Mouse (Mus musculus): Measurements from ENCODE around the gene Art2b.
A peak's percentile ranks its signal among the peaks of the same experiment; 100 is the strongest.
"Not testable (repeated sequence)": the region's sequence is repeated elsewhere in the genome, so short reads cannot be mapped to it uniquely, and the experiment has no call there.

The Art2b gene

GRCm38 (mm10) chr7:101585408-101585807, at the start of gene Art2b:
Art2b (minus strand) TSS chr7:101585600.
- DNase-seq (ENCODE audit: low read depth, low spot score) = no peak

DNA sequence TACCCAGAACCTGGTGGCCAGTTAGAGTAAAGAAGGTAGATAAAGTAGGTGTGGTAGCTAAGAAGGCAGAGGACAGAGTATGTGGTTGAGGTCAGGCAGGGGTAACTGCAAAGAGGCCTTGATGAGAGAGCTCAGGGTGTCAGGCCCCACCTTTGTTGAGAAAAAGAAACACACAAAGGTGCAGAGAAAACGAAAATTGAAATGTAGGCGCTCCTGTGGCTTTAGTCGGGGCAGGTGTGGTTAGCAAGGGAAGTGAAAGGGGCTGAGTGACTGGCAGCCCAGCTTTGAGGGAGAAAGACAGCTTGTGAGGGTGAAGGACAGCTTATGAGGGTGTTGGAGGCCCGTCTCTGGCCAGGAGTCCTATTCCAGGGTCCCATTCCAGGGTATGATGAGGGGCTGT, 49.1 kb upstream of the Art2b start:
- no peak for DNase-seq (ENCODE audit: low read depth, low spot score)

- DNase-seq (ENCODE audit: low read depth, low spot score) = no peak
Observed at GRCm38 (mm10) chr7:101633629-101634177, 48.3 kb upstream of the Art2b start.

DNA sequence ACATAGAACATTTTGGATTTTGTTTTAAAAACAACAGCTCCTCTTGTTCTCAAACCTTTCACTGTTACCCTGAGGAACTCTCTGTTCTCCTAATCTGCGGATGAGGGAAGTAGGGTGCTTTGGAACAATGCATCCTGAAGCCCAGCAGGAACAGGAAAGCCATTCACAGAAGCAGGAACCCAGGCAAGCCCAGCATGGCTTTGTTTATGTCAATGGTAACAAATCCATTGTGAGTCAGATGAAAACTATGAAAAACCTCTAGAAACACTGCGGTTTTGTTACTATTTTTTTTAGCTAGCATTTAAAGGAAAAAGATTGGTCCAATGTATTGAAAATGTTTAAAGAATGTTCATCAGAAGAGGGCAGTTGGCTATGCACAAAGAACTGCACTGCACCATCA, 43.1 kb upstream of the Art2b start:
- peak; percentile 70 for DNase-seq (ENCODE audit: low read depth, low spot score)

- DNase-seq (ENCODE audit: low read depth, low spot score) = not testable (repeated sequence)
Observed at GRCm38 (mm10) chr7:101627166-101627565, 41.8 kb upstream of the Art2b start.

DNA sequence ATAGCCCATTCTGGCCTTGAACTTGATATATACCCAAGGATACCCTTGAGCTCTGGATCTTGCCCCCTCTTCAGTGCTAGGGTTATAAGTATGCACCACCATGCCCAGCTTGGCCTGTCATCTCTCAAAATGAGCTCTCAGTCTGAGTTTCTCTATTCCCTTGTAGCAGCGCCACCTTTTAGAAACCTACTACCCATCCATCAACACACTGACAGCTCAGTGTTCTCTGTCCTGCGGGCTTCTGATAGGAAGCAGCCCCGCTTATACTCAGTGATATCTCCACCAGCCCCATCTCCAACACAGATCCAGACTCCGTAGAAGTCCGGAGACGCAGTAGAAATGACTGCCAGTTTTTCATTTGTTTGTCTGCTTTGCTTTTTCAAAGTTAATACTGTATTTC, 38.9 kb upstream of the Art2b start:
- DNase-seq (ENCODE audit: low read depth, low spot score) = no peak

- peak; percentile 23 for DNase-seq (ENCODE audit: low read depth, low spot score)
Observed at GRCm38 (mm10) chr7:101621861-101622260, 36.5 kb upstream of the Art2b start.

DNA sequence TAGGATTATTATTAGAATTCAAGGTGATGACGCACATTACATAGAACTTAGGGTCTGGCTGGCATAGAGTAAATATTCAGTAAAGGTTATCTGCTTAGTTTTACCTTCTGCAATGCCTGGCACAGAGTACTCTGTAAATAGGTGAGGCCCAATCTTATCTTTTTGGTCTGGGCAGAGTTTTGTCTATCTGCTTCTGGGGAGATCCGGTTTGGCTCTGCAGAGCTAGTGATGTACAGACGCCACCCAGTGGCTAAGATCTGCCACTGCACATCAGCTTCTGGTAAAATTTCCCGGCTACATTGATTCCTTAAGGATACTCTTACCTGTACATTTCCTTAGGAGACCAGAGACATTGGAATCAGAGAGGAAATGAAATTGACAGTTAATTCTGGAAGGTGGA, 35.0 kb upstream of the Art2b start:
- peak; percentile 37 for DNase-seq (ENCODE audit: low read depth, low spot score)

- no peak for DNase-seq (ENCODE audit: low read depth, low spot score)
Observed at GRCm38 (mm10) chr7:101618273-101618672, 32.9 kb upstream of the Art2b start.

GRCm38 (mm10) chr7:101617438-101618165, 32.2 kb upstream of the Art2b start:
- no peak for DNase-seq (ENCODE audit: low read depth, low spot score)

DNA sequence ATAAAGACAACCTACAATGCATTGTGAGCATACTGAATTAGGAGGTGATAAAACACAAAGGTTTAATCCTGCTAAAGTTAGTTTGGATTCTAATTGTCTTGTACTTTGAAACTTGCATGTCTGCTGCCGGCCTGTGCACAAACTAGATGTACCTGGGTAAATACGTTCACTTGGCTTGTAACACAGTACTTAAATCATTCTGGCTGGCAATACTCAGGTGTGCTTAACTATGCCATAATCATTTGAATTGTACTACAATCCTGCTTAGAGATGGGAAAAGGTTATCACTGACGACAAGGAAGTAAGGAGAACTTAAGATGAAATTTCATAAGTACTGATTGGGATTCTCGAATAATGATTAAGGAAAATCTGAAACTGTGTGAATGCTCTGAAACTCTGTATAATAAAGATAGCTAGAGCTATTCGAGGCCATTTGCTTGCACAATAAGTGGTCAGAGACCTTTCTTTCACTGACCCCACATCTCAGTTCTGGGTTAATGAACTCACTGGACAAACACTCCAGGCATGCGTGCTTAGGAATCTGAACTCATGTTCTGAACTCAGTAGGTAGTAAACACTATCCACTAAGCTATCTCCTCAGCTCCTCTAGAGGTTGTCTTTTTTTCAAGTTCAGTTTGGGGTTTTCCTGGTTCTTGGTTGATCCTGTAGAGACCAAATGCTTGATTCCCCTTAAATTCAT, 30.9 kb upstream of the Art2b start:
- peak; percentile 12 for DNase-seq (ENCODE audit: low read depth, low spot score)

DNA sequence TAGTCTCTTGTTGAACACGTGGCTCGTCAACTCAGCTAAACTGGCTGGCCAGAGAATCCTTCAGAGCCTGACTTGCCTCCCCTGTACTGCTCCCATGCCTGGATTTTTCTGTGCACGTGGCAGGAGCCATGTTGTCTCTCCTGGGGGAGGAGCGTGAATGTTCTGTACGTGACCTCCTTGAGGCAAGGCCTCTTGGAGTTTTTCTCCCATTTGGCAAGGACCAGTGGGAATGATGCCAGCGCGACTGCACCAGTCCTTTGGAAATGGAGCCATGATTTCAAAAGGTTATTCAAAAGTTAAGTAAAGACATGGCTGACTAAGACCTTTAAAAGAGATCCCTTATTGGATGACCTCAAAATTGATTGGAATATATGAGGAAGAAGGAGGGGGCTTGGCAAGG, 30.0 kb upstream of the Art2b start:
- no peak for DNase-seq (ENCODE audit: low read depth, low spot score)

DNA sequence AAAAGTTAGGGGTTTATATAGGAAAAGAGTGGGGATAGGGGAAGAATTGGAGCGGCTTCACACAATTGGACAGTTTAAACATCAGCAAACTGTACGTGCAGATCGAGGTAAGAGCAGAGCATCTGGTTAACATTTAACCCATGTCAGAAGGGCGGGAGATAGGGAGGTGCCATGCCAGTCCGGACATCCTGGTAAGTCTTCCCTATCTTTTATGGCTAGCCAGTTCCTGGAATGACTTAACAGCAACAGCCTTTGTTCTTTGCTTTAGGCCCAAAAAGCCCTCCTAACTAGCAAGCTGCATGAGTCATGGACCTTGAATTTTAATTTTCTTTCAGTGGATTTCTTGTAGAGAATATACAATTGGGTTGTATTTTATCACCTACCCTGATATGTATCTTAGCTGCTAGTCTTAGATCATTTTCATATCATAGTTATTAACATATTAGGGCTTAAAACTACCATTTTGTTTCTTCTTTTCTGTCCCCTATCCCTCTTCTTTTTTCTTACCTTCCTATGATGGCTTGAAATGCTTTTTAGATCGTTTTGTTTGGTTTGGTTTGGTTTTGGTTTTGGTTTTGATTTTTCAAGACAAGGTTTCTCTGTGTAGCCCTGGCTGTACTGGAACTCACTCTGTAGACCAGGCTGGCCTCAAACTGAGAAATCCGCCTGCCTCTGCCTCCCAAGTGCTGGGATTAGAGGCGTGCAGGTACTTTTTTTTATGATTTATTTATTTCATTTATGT, 27.6 kb upstream of the Art2b start:
- DNase-seq (ENCODE audit: low read depth, low spot score) = not testable (repeated sequence)

- no peak for DNase-seq (ENCODE audit: low read depth, low spot score)
Observed at GRCm38 (mm10) chr7:101607845-101608244, 22.4 kb upstream of the Art2b start.

DNA sequence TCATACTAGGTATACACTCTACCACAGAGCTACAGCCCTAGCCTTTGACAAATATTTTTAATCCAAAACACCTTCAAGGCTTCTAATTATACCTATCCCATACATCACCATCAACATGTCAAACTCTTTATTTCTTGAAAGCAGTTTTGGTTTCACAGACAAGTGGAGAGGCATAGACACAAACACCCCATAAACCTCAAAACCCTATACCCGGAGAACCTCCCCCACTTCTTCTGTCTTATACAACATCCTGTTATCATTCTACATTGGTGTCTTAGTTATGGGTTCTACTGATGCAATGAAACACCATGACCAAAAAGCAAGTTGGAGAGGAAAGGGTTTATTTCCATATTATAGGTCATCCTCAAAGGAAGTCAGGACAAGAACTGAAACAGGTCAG, 15.0 kb upstream of the Art2b start:
- DNase-seq (ENCODE audit: low read depth, low spot score) = no peak

DNA sequence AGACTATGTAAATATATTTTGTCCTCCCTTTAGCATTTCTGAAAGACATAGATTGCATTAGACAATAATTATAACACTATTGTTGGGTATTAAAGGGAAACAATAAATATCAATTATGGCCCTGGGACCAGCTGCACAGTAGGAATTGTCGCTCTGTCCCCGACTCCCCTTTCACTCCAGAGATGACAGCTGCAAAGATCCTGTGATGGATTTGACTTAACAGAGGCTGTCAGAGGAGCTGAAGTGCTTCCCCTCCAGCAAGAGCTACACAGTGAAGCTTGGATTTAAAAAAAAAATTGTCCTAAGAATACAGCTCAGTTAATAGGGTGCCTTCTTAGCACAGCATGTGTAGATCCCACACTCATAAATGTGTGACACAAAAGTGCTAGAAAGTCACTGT, 13.1 kb upstream of the Art2b start:
- no peak for DNase-seq (ENCODE audit: low read depth, low spot score)

DNA sequence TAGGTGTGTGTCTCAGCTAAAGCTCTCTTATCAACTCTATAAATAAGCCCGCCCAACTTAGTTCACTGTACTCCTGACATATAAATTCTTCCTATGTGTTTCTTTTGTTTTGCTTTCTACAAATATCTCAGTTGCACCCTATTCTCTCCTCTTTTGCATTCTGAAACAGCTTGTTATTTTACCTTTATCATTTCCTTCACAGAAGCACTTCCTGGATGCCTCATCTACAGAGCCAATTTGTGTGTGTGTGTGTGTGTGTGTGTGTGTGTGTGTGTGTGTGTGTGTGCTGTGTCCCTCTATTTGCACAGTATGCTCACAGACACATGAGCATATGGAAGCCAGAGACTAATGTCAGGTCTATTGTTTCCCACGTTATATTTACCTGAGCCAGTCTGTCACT, 9.6 kb upstream of the Art2b start:
- no peak for DNase-seq (ENCODE audit: low read depth, low spot score)

GRCm38 (mm10) chr7:101584271-101584670, 1.1 kb downstream of the Art2b start:
- DNase-seq (ENCODE audit: low read depth, low spot score) = not testable (repeated sequence)

GRCm38 (mm10) chr7:101582012-101582411, 3.4 kb downstream of the Art2b start:
- DNase-seq (ENCODE audit: low read depth, low spot score) = no peak

GRCm38 (mm10) chr7:101580863-101581262, 4.5 kb downstream of the Art2b start:
- not testable (repeated sequence) for DNase-seq (ENCODE audit: low read depth, low spot score)

DNA sequence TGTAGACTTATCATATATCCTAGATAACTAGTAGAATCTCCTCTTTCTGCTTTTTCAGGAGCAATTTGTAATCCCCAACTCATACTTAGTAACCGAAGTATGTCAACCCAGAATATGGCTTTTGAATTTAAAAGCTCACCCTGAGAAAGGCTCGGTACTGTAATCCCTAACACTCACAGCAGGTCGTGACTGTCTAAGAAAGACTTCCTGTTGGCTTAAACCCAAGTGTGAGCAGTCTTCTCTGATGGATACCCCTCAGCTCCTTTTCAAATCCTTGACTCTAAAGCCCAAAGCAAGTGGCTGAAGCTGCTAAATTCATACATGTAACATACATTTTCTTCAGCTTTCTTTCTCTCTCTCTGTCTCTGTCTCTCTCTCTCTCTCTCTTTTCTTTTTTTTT, 11.0 kb downstream of the Art2b start:
- no peak for DNase-seq (ENCODE audit: low read depth, low spot score)

GRCm38 (mm10) chr7:101573636-101574035, 11.8 kb downstream of the Art2b start:
- DNase-seq (ENCODE audit: low read depth, low spot score) = not testable (repeated sequence)
